Mouse (Mus musculus) heart, embryonic 10.5 days (tissue): ENCODE data around the gene 4921511C20Rik. TPM values are rescaled to one million over a fixed set of nuclear protein-coding genes. Genes with fewer than 3 reads are reported as not detected.

Experiments used
- DNase-seq: peaks from one replicate; pipeline ENCODE4 v3.0.0-alpha.2; 2017; ENCODE audit warnings: low spot score
- H3K27ac ChIP-seq: fragments of 300-500 bp; sonication (generic); 2 replicates; pipeline ENCODE4 v1.5.1; 2016; ENCODE audit warnings: mild to moderate bottlenecking
- H3K27me3 ChIP-seq: fragments of 300-500 bp; sonication (generic); 2 replicates; pipeline ENCODE4 v1.6.1; 2016; ENCODE audit warnings: mild to moderate bottlenecking; ENCODE audit not compliant: poor library complexity, insufficient read depth, severe bottlenecking
- H3K36me3 ChIP-seq: fragments of 300-500 bp; sonication (generic); 2 replicates; pipeline ENCODE4 v1.6.1; 2016; ENCODE audit warnings: mild to moderate bottlenecking, moderate library complexity
- H3K4me1 ChIP-seq: fragments of 300-500 bp; sonication (generic); 2 replicates; pipeline ENCODE4 v1.6.1; 2016; ENCODE audit warnings: mild to moderate bottlenecking
- H3K4me3 ChIP-seq: fragments of 300-500 bp; sonication (generic); 2 replicates; pipeline ENCODE4 v1.5.1; 2016; ENCODE audit warnings: mild to moderate bottlenecking, moderate library complexity
- H3K9me3 ChIP-seq: fragments of 300-500 bp; sonication (generic); 2 replicates; pipeline ENCODE4 v1.6.1; 2016; ENCODE audit warnings: mild to moderate bottlenecking, moderate library complexity
- WGBS: fragments of 180-500 bp; shearing (Covaris S2); methylation state at CpG from one replicate; pipeline ENCODE4 v1.1.7; 2016; 5-methylcytosine and 5-hydroxymethylcytosine counted together
- polyA plus RNA-seq: library from polyadenylated mRNA; unstranded; fragments of >200 nt; fragmentation: Nextera tagmentation; extraction: Ambion mirVana; gene quantifications from 2 replicates; pipeline ENCODE4 v1.2.1, GENCODE M21; 2016

The 4921511C20Rik gene
- not detected in 2 replicates for polyA plus RNA-seq

DNA sequence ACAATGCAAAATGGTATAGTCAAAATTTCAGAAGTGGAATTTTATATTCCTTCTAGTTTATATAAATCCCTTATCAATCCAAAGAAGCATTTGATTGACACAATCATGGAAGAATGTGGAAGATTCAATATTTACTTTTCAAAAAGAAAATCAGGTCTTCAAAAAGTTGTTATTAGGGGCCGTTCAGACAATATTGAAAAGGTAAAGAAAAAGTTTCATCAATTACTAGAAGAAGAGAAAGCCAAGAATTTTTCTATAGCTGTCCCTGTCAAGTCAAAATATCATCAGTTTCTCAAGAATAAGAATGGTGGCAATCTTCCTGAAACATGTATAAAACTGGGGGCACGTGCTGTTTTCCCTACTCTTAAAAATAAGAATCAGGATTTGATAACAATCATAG is at the start of gene 4921511C20Rik:
Gene 4921511C20Rik (plus strand): TSS at position 301 of the 400 bp plus-strand sequence.
- no peaks in the 10 kb centered on the region for H3K9me3 ChIP-seq
- H3K4me3 ChIP-seq = no peak within 1 kb of the TSS
- WGBS = 75% methylated on average over 2 of the region's 2 CpGs
- H3K4me1 ChIP-seq = no peaks in the 10 kb centered on the region
- no peak within 1 kb of the TSS for H3K27ac ChIP-seq
- no peak for DNase-seq
- no peaks in the 10 kb centered on the region for H3K27me3 ChIP-seq
- H3K36me3 ChIP-seq = no peaks in the 10 kb centered on the region
